Mouse (Mus musculus) mouse trophoblast stem cell (cell line): ENCODE measurements around the gene Sesn2.

ENCODE experiments used
- in situ Hi-C, 2 experiments: fragments of 300-500 bp; cut with MseI, MboI; formaldehyde crosslinking; loops; 2 replicates in 1 of 2; 3 replicates in 1 of 2; pipeline ENCODE4 v1.15.1; 2025

Sesn2 gene

GRCm38 (mm10) chr4:132514555-132515135 lies 4.3 kb upstream of the Sesn2 start:
- in situ Hi-C loops = no loop called here

- in situ Hi-C loops = no loop called here
Observed at GRCm38 (mm10) chr4:132513395-132514273, 3.3 kb upstream of the Sesn2 start.

GRCm38 (mm10) chr4:132512080-132512479 lies 1.8 kb upstream of the Sesn2 start:
- in situ Hi-C loops = no loop called here

- in situ Hi-C loops = no loop called here
Observed at GRCm38 (mm10) chr4:132509621-132510296, 542 bp downstream of the Sesn2 start.

- in situ Hi-C loops = no loop called here
Observed at GRCm38 (mm10) chr4:132507210-132507609, 3.1 kb downstream of the Sesn2 start.

- in situ Hi-C loops = no loop called here
Observed at GRCm38 (mm10) chr4:132506250-132506649, 4.1 kb downstream of the Sesn2 start.

GRCm38 (mm10) chr4:132505800-132506199 lies 4.5 kb downstream of the Sesn2 start:
- in situ Hi-C loops = no loop called here

GRCm38 (mm10) chr4:132505034-132505738 lies 5.1 kb downstream of the Sesn2 start:
- in situ Hi-C loops = no loop called here

- in situ Hi-C loops = no loop called here
Observed at GRCm38 (mm10) chr4:132503344-132503743, 7.0 kb downstream of the Sesn2 start.

GRCm38 (mm10) chr4:132501639-132502038 lies 8.7 kb downstream of the Sesn2 start:
- in situ Hi-C loops = no loop called here

- in situ Hi-C loops = no loop called here
Observed at GRCm38 (mm10) chr4:132494271-132494918, 15.9 kb downstream of the Sesn2 start.

GRCm38 (mm10) chr4:132492178-132493060 lies 17.9 kb downstream of the Sesn2 start:
- in situ Hi-C loops = no loop called here

- in situ Hi-C loops = no loop called here
Observed at GRCm38 (mm10) chr4:132491748-132492147, 18.6 kb downstream of the Sesn2 start.

- in situ Hi-C loops = no loop called here
Observed at GRCm38 (mm10) chr4:132491057-132491456, 19.2 kb downstream of the Sesn2 start.

GRCm38 (mm10) chr4:132490273-132491010 lies 19.9 kb downstream of the Sesn2 start:
- in situ Hi-C loops = no loop called here

- in situ Hi-C loops = no loop called here
Observed at GRCm38 (mm10) chr4:132488976-132489375, 21.3 kb downstream of the Sesn2 start.

GRCm38 (mm10) chr4:132488521-132488920 lies 21.8 kb downstream of the Sesn2 start:
- in situ Hi-C loops = no loop called here

GRCm38 (mm10) chr4:132484820-132485219 lies 25.5 kb downstream of the Sesn2 start:
- in situ Hi-C loops = no loop called here

- in situ Hi-C loops = no loop called here
Observed at GRCm38 (mm10) chr4:132484231-132484630, 26.1 kb downstream of the Sesn2 start.
